Mouse (Mus musculus) cerebellum, adult 2 months (tissue): ENCODE data around the gene Hoxd12.

ENCODE experiments used
- CTCF ChIP-seq: fragments of 200-500 bp; IDR thresholded peaks from 2 replicates; pipeline ENCODE4 v1.5.1; 2011; ENCODE audit warnings: low read depth, mild to moderate bottlenecking, control low read depth, low read length, moderate library complexity, borderline replicate concordance; ENCODE audit not compliant: insufficient read depth
- POLR2A ChIP-seq: fragments of 200-500 bp; IDR thresholded peaks from 2 replicates; pipeline ENCODE4 v1.6.1; 2011; ENCODE audit warnings: low read length, control low read depth, borderline replicate concordance; ENCODE audit not compliant: insufficient read depth

DNA sequence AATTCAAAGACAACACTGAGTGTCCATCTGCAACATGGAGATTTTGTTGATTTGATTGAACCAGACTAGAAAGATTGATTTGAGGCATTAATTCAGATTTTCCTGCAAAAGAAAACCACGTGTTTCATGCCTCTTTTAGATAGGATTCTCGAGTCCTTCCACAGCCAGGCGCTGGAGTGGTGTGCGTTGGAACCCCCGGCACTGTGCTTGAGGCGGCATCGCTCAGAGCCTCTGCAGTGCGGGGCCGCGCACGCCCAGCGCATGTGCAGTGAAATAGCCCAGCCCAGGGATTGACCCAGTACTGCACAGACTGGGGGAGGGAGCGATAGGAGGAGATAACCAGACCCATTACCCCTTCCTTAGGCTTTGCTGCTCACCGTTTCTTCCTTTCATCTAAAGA lies 40.1 kb downstream of the Hoxd12 start:
- no peak for TF ChIP-seq CTCF
- no peak for TF ChIP-seq POLR2A
